Mouse (Mus musculus): ENCODE data around the gene Vps53.

- TF ChIP-seq CTCF (IDR thresholded peaks at IDR 0.05; ENCODE audit: borderline replicate concordance, insufficient read depth, low read depth, low read length) (no peak), POLR2A (IDR thresholded peaks at IDR 0.05; ENCODE audit: borderline replicate concordance, insufficient read depth, low read length) (no peak)
Observed at GRCm38 (mm10) chr11:76154200-76154599, 25.2 kb downstream of the Vps53 start.
